Mouse (Mus musculus) frontal cortex, postnatal 14 days (tissue): ENCODE data around the gene Rtkn2.
"Not testable (repeated sequence)": the region's sequence is repeated elsewhere in the genome, so short reads cannot be mapped to it uniquely, and the experiment has no call there.

Experiments used
- DNase-seq, 2 experiments: peaks; one replicate each; pipeline ENCODE4 v3.0.0; 2022; ENCODE audit warnings: low spot score in 2 of 2

Gene Rtkn2

GRCm38 (mm10) chr10:68075181-68075580 lies 95.8 kb downstream of the Rtkn2 start:
- no peak for DNase-seq

- no peak for DNase-seq
These were observed 99.3 kb downstream of the Rtkn2 start for GRCm38 (mm10) chr10:68078708-68079107.

- DNase-seq = no peak
These were observed 100.7 kb downstream of the Rtkn2 start for GRCm38 (mm10) chr10:68079910-68080670.

GRCm38 (mm10) chr10:68081712-68082111 lies 102.3 kb downstream of the Rtkn2 start:
- DNase-seq = no peak

- DNase-seq = no peak
These were observed 106.2 kb downstream of the Rtkn2 start for GRCm38 (mm10) chr10:68085574-68085973.

GRCm38 (mm10) chr10:68086973-68087372 lies 107.6 kb downstream of the Rtkn2 start:
- DNase-seq = no peak

- no peak for DNase-seq
These were observed 108.4 kb downstream of the Rtkn2 start for GRCm38 (mm10) chr10:68087722-68088121.

GRCm38 (mm10) chr10:68089435-68090196 lies 110.2 kb downstream of the Rtkn2 start:
- DNase-seq = no peak

GRCm38 (mm10) chr10:68090197-68090535 lies 110.8 kb downstream of the Rtkn2 start:
- no peak for DNase-seq

- no peak for DNase-seq
These were observed 111.2 kb downstream of the Rtkn2 start for GRCm38 (mm10) chr10:68090544-68090943.

- no peak for DNase-seq
These were observed 111.6 kb downstream of the Rtkn2 start for GRCm38 (mm10) chr10:68091011-68091410.

GRCm38 (mm10) chr10:68091840-68092239 lies 112.5 kb downstream of the Rtkn2 start:
- DNase-seq = no peak

GRCm38 (mm10) chr10:68093496-68093895 lies 114.1 kb downstream of the Rtkn2 start:
- DNase-seq = no peak

GRCm38 (mm10) chr10:68095136-68095535 lies 115.8 kb downstream of the Rtkn2 start:
- DNase-seq = no peak

- no peak for DNase-seq
These were observed 117.0 kb downstream of the Rtkn2 start for GRCm38 (mm10) chr10:68096395-68096794.

GRCm38 (mm10) chr10:68097821-68098675 lies 118.7 kb downstream of the Rtkn2 start:
- no peak for DNase-seq

- DNase-seq = not testable (repeated sequence)
These were observed 120.4 kb downstream of the Rtkn2 start for GRCm38 (mm10) chr10:68099801-68100200.

- DNase-seq = no peak
These were observed 121.1 kb downstream of the Rtkn2 start for GRCm38 (mm10) chr10:68100506-68100905.

- DNase-seq = no peak
These were observed 121.9 kb downstream of the Rtkn2 start for GRCm38 (mm10) chr10:68101251-68101650.

- DNase-seq = no peak
These were observed 123.2 kb downstream of the Rtkn2 start for GRCm38 (mm10) chr10:68102566-68102965.

- no peak for DNase-seq
These were observed 123.9 kb downstream of the Rtkn2 start for GRCm38 (mm10) chr10:68103078-68103855.
